Mouse (Mus musculus) left cerebral cortex, postnatal 25 days (tissue): Measurements from ENCODE around the gene Otud7b. TPM values are rescaled to one million over a fixed set of nuclear protein-coding genes. Genes with fewer than 3 reads are reported as not detected.
"Not testable (repeated sequence)": the region's sequence is repeated elsewhere in the genome, so short reads cannot be mapped to it uniquely, and the experiment has no call there.

Experiments used
- DNase-seq, 2 experiments: peaks; one replicate each; pipeline ENCODE4 v3.0.0; 2022; ENCODE audit warnings: low spot score in 2 of 2, mixed read lengths in 1 of 2
- intact Hi-C: fragments of 180-260 bp; cut with DNase I; formaldehyde crosslinking; loops from one replicate; pipeline ENCODE4 v1.15.1; 2025
- total RNA-seq, 2 experiments: library from RNA; stranded (reverse); gene quantifications; 2 replicates each; pipeline ENCODE4 v1.2.3; 2021

Otud7b gene
- total RNA-seq, 2 experiments from 2014 or later: 24.6 to 27.7 TPM

- intact Hi-C loops, DNase-seq: not testable (repeated sequence)
These were observed 94.4 kb downstream of the Otud7b start for GRCm38 (mm10) chr3:96198601-96199251.

- intact Hi-C loops: no loop called here
- DNase-seq: no peak
These were observed 95.4 kb downstream of the Otud7b start for GRCm38 (mm10) chr3:96199731-96200130.

- intact Hi-C loops: no loop called here
- DNase-seq: no peak
These were observed 103.5 kb downstream of the Otud7b start for GRCm38 (mm10) chr3:96207819-96208218.

GRCm38 (mm10) chr3:96209242-96209641 lies 104.9 kb downstream of the Otud7b start:
- intact Hi-C loops: no loop called here
- no peak for DNase-seq

Other genes with a start within 250 kb of the Otud7b start
- 10 to 100 TPM; 32.2 to 34.3 TPM for gene Prpf3, start 248.6 kb upstream of the Otud7b start, total RNA-seq
- 100 to 1,000 TPM; 153 to 158 TPM for gene Mrps21, start 233.0 kb upstream of the Otud7b start, total RNA-seq
- 10 to 100 TPM; 13.0 to 21.3 TPM for gene Ciart, start 222.3 kb upstream of the Otud7b start, total RNA-seq
- gene BC028528, start 212.5 kb upstream of the Otud7b start, total RNA-seq: 1 to 10 TPM; 4.5 to 5.8 TPM
- gene Aph1a, start 210.6 kb upstream of the Otud7b start, total RNA-seq: 10 to 100 TPM; 69.0 to 78.5 TPM
- gene Car14, start 199.8 kb upstream of the Otud7b start, total RNA-seq: 10 to 100 TPM in 1 of 2 experiments, 1 to 10 TPM in 1; 9.3 to 10.1 TPM
- 100 to 1,000 TPM in 1 of 2 experiments, 10 to 100 TPM in 1; 95.1 to 109 TPM for gene Anp32e, start 175.3 kb upstream of the Otud7b start, total RNA-seq
- 10 to 100 TPM; 71.6 to 84.8 TPM for gene Plekho1, start 108.5 kb upstream of the Otud7b start, total RNA-seq
- 10 to 100 TPM; 41.8 to 47.1 TPM for gene Vps45, start 46.1 kb upstream of the Otud7b start, total RNA-seq
- gene Mtmr11, start 57.5 kb downstream of the Otud7b start, total RNA-seq: 1 to 10 TPM; 6.4 to 6.8 TPM
- gene Sf3b4, start 67.8 kb downstream of the Otud7b start, total RNA-seq: 10 to 100 TPM; 39.6 to 43.4 TPM
- gene Sv2a, start 76.6 kb downstream of the Otud7b start, total RNA-seq: 100 to 1,000 TPM; 429 to 435 TPM
- gene Bola1, start 115.2 kb downstream of the Otud7b start, total RNA-seq: 10 to 100 TPM; 15.6 to 16.9 TPM
- gene Hist2h2ab, start 115.3 kb downstream of the Otud7b start, total RNA-seq: 1 to 10 TPM; 4.8 to 8.9 TPM
- gene Hist2h2ac, start 116.4 kb downstream of the Otud7b start, total RNA-seq: 10 to 100 TPM; 18.3 to 24.3 TPM
- 1 to 10 TPM; 5.4 to 5.9 TPM for gene Hist2h2be, start 116.6 kb downstream of the Otud7b start, total RNA-seq
- gene Hist2h3c2, start 134.6 kb downstream of the Otud7b start, total RNA-seq: 1 to 10 TPM; 5.6 to 7.5 TPM
- 100 to 1,000 TPM; 158 to 179 TPM for gene Hist2h2aa2, start 135.7 kb downstream of the Otud7b start, total RNA-seq
- 1 to 10 TPM; 6.9 to 9.0 TPM for gene Hist2h2aa1, start 141.0 kb downstream of the Otud7b start, total RNA-seq
- not detected for gene Hist2h3c1, start 142.2 kb downstream of the Otud7b start, total RNA-seq
- gene Hist2h4, start 158.8 kb downstream of the Otud7b start, total RNA-seq: 10 to 100 TPM; 25.6 to 30.9 TPM
- gene Hist2h3b, start 164.1 kb downstream of the Otud7b start, total RNA-seq: 10 to 100 TPM; 41.5 to 49.1 TPM
- gene Hist2h2bb, start 165.2 kb downstream of the Otud7b start, total RNA-seq: 100 to 1,000 TPM; 102 to 120 TPM
- 1 to 10 TPM; 2.3 to 2.8 TPM for gene Fcgr1, start 189.4 kb downstream of the Otud7b start, total RNA-seq